Mouse (Mus musculus) kidney, adult 2 months (tissue): ENCODE data around the gene Slc12a6.

Experiments
- CTCF ChIP-seq: fragments of 200-500 bp; conservative IDR thresholded peaks from 2 replicates; pipeline ENCODE4 v1.5.1; 2011; ENCODE audit warnings: low read depth, mild to moderate bottlenecking, control low read depth, low read length, moderate library complexity, mixed read lengths; ENCODE audit not compliant: insufficient read depth, insufficient read length
- POLR2A ChIP-seq: fragments of 200-500 bp; IDR thresholded peaks from one replicate; pipeline ENCODE4 v1.6.1; 2011; ENCODE audit warnings: low read depth, low read length, control low read depth

DNA sequence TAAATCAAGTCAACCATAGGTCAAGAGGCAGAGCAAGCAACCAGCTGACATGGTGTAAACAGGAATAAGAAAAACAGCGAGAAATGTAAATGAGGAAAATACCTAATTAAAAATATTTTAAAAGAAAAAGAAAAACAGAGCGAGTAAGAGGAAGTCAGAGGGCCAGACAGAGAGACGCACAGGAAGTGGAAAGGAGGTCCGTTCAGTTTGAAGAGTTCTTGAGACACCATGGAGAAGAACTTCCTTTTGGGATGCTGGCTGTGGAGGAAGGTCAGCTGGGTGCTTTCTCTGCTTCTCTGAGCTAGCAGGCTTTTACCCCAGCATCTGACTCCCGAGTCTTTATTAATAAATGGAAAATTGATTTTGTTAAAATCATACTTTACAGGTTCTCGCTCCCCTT, 48.0 kb upstream of the Slc12a6 start:
- TF ChIP-seq POLR2A (no peak), CTCF (no peak)
